Mouse (Mus musculus): ENCODE data around the gene Actg2. TPM values are rescaled to one million over a fixed set of nuclear protein-coding genes. Genes with fewer than 3 reads are reported as not detected.
A peak's percentile ranks its signal among the peaks of the same experiment; 100 is the strongest.
"Not testable (repeated sequence)": the region's sequence is repeated elsewhere in the genome, so short reads cannot be mapped to it uniquely, and the experiment has no call there.

Gene Actg2
- polyA plus RNA-seq (2014; fragmentation: Nextera tagmentation; extraction: Ambion mirVana), result 2.3 and 3.1 TPM in 2 replicates

DNA sequence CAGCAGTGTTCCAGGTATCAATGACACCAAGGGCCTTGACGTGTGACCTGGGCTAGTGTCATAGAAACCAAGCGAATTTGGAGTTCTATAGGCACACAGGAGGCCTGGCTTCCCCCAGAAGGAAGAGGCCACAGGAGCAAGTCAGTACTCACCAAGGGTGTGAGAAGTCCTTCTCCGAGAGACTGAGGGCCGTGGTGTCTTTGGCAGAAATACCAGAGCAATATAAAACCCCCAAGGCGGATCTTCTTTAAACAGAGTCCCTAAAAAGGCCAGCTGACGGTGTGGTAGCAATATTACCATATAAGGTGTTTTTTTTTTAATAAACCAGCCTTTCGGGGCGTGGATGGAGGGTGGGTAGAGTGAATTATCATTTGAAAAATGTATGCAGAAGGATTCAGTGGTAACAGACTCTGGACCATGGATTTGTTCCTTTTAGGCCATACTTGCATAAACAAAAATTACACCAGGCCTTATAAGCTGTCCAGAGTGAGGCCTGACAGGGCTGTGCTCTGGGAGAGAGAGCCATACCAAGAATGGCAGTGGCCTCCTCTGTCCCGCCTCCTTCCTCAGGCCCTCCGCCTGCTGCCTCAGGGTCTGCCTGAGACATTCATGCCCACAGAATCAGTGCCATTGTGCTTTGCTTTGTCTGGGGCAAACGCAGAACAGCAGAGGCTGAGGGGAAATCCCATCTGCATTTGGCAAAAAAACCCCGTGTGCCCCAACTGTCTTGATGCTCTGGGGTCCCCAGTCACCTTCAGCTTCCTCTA lies at the start of gene Actg2:
TSS of gene Actg2 (minus strand) at position 238 of the 767 bp plus-strand sequence.
- Histone ChIP-seq H3K4me3 (ENCODE audit: low read depth, low read length) (no peak within 1 kb of the TSS), H3K27me3 (ENCODE audit: control insufficient read depth, insufficient read depth, low read length) (no peaks in the 10 kb centered on the region), H3K9me3 (ENCODE audit: control insufficient read depth, low read length) (no peaks in the 10 kb centered on the region), H3K9ac (ENCODE audit: low read length) (peak within 1 kb of the TSS; percentile 21; the same call in 1 of the 2 replicates), H3K4me2 (ENCODE audit: low read depth, low read length, severe bottlenecking) (no peak within 1 kb of the TSS), H3K4me1 (replicated peaks; ENCODE audit: control insufficient read depth, insufficient read depth, low read length) (no peaks in the 10 kb centered on the region), H3K27ac (ENCODE audit: low read depth, low read length) (no peak within 1 kb of the TSS), H3K36me3 (ENCODE audit: control insufficient read depth, insufficient read depth, low read length) (no peaks in the 10 kb centered on the region)
- no peak for ATAC-seq (replicated peaks; ENCODE audit: low FRiP score)
- DNase-seq (ENCODE audit: low spot score), result no peak
- 63% methylated on average over 12 of the region's 12 CpGs for WGBS

DNA sequence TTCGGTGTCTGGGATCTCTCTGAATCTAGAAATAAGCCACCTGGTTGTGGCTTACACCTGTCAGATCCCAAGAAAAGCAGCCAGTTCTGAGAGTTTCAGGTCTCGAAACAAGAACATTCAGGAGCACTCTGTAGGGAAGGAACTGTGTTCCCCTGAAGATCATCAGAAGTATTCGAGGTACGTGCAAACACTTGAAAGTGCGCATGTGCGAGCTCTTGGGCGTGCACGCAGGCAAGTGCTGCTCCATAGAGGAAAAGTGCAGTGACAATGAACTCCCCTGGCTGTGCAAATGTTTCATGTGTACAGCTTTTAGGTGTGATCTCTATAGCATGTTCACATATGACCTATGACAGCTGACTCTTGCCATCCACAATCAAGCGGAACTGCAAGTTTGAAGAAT lies 49.3 kb upstream of the Actg2 start:
- H3K27ac ChIP-seq (ENCODE audit: low read depth, low read length); H3K9me3 ChIP-seq (ENCODE audit: control insufficient read depth, low read length); ATAC-seq (replicated peaks; ENCODE audit: low FRiP score); DNase-seq (ENCODE audit: low spot score); H3K27me3 ChIP-seq (ENCODE audit: control insufficient read depth, insufficient read depth, low read length); H3K4me2 ChIP-seq (ENCODE audit: low read depth, low read length, severe bottlenecking); H3K4me3 ChIP-seq (ENCODE audit: low read depth, low read length); H3K9ac ChIP-seq (ENCODE audit: low read length); H3K36me3 ChIP-seq (ENCODE audit: control insufficient read depth, insufficient read depth, low read length); H3K4me1 ChIP-seq (replicated peaks; ENCODE audit: control insufficient read depth, insufficient read depth, low read length): not testable (repeated sequence)
- WGBS, result 91% methylated on average over 9 of the region's 9 CpGs

DNA sequence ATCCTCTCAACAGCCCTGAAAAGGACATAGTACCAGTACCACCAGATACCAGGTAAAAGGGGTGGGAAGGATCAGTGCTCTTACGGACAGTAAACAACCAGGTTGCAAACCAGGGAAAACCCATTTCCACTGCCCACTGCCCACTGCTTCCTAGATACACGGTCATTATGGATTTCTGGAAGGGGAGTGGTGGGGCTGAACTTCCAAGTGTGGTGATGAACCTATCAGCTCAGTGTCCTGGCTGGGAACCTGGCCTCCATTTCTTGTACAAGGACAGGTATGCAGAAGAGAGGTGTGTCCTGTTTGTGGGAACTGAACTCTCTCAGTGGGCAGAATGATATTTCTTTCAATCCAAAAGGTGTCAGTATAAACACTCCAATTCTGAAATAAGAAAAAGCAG lies 47.5 kb upstream of the Actg2 start:
- Histone ChIP-seq H3K27me3 (ENCODE audit: control insufficient read depth, insufficient read depth, low read length) (0 out of 2 replicates have a peak, but pooled peaks cover 2% of the 10 kb centered on the region), H3K36me3 (ENCODE audit: control insufficient read depth, insufficient read depth, low read length) (no peaks in the 10 kb centered on the region), H3K9me3 (ENCODE audit: control insufficient read depth, low read length) (no peaks in the 10 kb centered on the region), H3K9ac (ENCODE audit: low read length) (no peak overlapping the region), H3K27ac (ENCODE audit: low read depth, low read length) (no peak overlapping the region), H3K4me1 (replicated peaks; ENCODE audit: control insufficient read depth, insufficient read depth, low read length) (no peaks in the 10 kb centered on the region), H3K4me3 (ENCODE audit: low read depth, low read length) (no peak overlapping the region), H3K4me2 (ENCODE audit: low read depth, low read length, severe bottlenecking) (no peak overlapping the region)
- DNase-seq (ENCODE audit: low spot score) (no peak), ATAC-seq (replicated peaks; ENCODE audit: low FRiP score) (no peak)
- 74% methylated on average over 2 of the region's 2 CpGs for WGBS

DNA sequence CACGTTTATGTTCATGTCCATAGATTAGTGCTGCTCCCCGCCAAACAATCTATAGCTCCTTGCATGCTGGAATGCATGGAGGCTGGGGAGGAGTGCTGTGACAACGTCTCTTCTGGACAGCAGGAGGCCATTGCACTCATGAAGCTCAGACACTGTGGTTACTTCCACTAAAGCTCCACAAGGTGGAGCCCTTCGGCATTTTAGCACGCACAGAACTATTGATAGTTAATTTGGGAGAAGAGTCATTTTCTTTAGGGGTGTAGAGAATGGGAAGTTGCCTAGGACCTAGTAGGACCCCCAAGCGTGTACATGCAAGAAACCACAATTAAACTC lies 46.8 kb upstream of the Actg2 start:
- peak; percentile 59 for DNase-seq (ENCODE audit: low spot score)
- no peak overlapping the region; the same call in 1 of the 2 replicates for H3K4me3 ChIP-seq (ENCODE audit: low read depth, low read length)
- WGBS, result 2% methylated on average over 6 of the region's 6 CpGs
- H3K27me3 ChIP-seq (ENCODE audit: control insufficient read depth, insufficient read depth, low read length), result 0 out of 2 replicates have a peak, but pooled peaks cover 2% of the 10 kb centered on the region
- peak overlapping the region; percentile 32; the same call in 1 of the 2 replicates for H3K4me2 ChIP-seq (ENCODE audit: low read depth, low read length, severe bottlenecking)
- no peaks in the 10 kb centered on the region for H3K4me1 ChIP-seq (replicated peaks; ENCODE audit: control insufficient read depth, insufficient read depth, low read length)
- H3K9ac ChIP-seq (ENCODE audit: low read length), result no peak overlapping the region
- peak; percentile 51; the same call in 1 of the 2 replicates for ATAC-seq (replicated peaks; ENCODE audit: low FRiP score)
- no peaks in the 10 kb centered on the region for H3K36me3 ChIP-seq (ENCODE audit: control insufficient read depth, insufficient read depth, low read length)
- H3K9me3 ChIP-seq (ENCODE audit: control insufficient read depth, low read length), result no peaks in the 10 kb centered on the region
- H3K27ac ChIP-seq (ENCODE audit: low read depth, low read length), result no peak overlapping the region

DNA sequence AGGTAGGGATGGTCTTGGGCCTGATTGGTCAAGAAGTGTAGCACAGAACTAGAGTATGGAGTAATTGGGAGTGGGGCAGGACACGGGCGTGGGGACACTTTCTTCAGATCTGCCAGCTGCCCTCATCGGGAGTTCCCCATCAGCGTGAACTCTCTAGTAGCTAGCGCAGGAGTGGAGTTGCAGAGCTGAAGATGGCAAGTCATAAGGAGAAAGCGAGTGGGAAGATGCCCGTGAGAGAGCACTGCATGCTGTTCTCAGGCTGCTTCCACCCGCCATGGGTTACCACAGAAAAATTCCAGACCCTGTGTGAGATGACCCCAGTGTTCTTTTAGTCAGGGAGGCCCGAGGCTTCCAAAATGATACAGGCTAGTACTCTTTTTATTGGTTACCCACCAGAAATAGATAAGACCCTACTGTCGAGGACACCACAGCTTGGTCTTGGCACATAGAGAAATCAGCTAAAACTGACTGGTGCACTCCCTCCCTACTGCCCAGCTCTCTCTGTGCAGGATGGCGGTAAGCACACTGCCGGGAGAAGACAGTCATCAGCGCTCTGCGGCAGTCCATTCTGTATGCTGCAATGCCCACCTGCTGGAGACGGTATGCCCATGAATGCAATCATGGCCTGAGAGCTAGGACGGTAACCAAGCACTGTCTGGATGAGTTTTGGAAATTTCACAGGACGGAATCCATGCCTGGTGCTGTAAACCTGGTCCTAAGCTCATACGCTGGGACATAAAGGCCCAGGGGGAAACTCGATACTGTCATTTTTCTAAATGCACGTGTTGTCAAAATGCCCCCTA lies 46.3 kb upstream of the Actg2 start:
- ATAC-seq (replicated peaks; ENCODE audit: low FRiP score) (no peak), DNase-seq (ENCODE audit: low spot score) (peak; percentile 48)
- Histone ChIP-seq H3K4me3 (ENCODE audit: low read depth, low read length) (no peak overlapping the region; the same call in 1 of the 2 replicates), H3K9me3 (ENCODE audit: control insufficient read depth, low read length) (no peaks in the 10 kb centered on the region), H3K4me1 (replicated peaks; ENCODE audit: control insufficient read depth, insufficient read depth, low read length) (no peaks in the 10 kb centered on the region), H3K27me3 (ENCODE audit: control insufficient read depth, insufficient read depth, low read length) (0 out of 2 replicates have a peak, but pooled peaks cover 2% of the 10 kb centered on the region), H3K9ac (ENCODE audit: low read length) (no peak overlapping the region), H3K4me2 (ENCODE audit: low read depth, low read length, severe bottlenecking) (peak overlapping the region; percentile 32; the same call in 1 of the 2 replicates), H3K27ac (ENCODE audit: low read depth, low read length) (no peak overlapping the region), H3K36me3 (ENCODE audit: control insufficient read depth, insufficient read depth, low read length) (no peaks in the 10 kb centered on the region)
- 42% methylated on average over 20 of the region's 20 CpGs for WGBS

DNA sequence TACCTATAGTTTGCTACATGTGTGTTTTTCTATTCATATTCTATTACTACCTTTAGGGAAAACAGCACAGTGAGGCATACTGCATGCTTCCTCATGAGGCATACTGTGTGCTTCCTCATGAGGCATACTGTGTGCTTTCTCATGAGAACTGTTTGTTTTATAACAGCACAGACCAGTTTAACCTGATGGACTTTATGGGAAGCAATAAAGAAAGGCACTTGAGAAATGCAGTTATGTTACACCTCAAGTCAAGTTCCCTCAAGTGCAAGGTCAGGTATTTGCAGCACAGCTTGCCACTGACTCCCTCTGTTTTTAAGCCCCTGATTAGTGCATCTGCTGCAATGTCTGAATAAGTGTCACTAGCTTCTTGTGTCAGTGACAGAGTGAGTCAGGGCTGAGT lies 41.5 kb upstream of the Actg2 start:
- Histone ChIP-seq H3K27me3 (ENCODE audit: control insufficient read depth, insufficient read depth, low read length) (peaks cover 2% of the 10 kb centered on the region; the same call in 1 of the 2 replicates), H3K9ac (ENCODE audit: low read length) (no peak overlapping the region), H3K4me2 (ENCODE audit: low read depth, low read length, severe bottlenecking) (no peak overlapping the region), H3K9me3 (ENCODE audit: control insufficient read depth, low read length) (no peaks in the 10 kb centered on the region), H3K27ac (ENCODE audit: low read depth, low read length) (no peak overlapping the region), H3K4me1 (replicated peaks; ENCODE audit: control insufficient read depth, insufficient read depth, low read length) (no peaks in the 10 kb centered on the region), H3K4me3 (ENCODE audit: low read depth, low read length) (no peak overlapping the region), H3K36me3 (ENCODE audit: control insufficient read depth, insufficient read depth, low read length) (no peaks in the 10 kb centered on the region)
- peak; percentile 18 for DNase-seq (ENCODE audit: low spot score)
- ATAC-seq (replicated peaks; ENCODE audit: low FRiP score), result no peak

DNA sequence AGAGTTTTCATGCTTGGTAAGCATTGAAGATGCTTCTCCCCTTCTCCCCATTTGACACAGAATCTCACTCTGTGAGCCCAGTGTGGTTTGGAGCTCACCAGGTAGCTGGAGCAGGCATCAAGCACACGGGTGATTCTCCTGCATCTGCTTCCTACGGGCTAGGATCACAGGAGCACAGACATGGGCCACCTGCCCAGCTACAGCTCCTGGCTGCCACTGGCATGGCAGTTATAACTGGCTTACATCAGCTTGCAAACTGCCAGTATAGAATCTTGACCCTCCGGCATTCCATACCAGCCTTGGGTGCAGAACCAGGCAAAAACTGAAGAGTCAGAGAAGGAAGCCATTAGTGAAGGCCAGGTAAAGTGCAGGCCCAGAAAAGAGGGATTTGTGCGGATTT lies 39.5 kb upstream of the Actg2 start:
- Histone ChIP-seq H3K4me2 (ENCODE audit: low read depth, low read length, severe bottlenecking) (no peak overlapping the region), H3K9ac (ENCODE audit: low read length) (no peak overlapping the region), H3K36me3 (ENCODE audit: control insufficient read depth, insufficient read depth, low read length) (no peaks in the 10 kb centered on the region), H3K9me3 (ENCODE audit: control insufficient read depth, low read length) (no peaks in the 10 kb centered on the region), H3K27me3 (ENCODE audit: control insufficient read depth, insufficient read depth, low read length) (no peaks in the 10 kb centered on the region; the same call in 1 of the 2 replicates), H3K27ac (ENCODE audit: low read depth, low read length) (no peak overlapping the region), H3K4me3 (ENCODE audit: low read depth, low read length) (no peak overlapping the region), H3K4me1 (replicated peaks; ENCODE audit: control insufficient read depth, insufficient read depth, low read length) (peaks cover 7% of the 10 kb centered on the region; the same call in 1 of the 2 replicates)
- DNase-seq (ENCODE audit: low spot score) (peak; percentile 42), ATAC-seq (replicated peaks; ENCODE audit: low FRiP score) (no peak)
- WGBS, result 81% methylated on average over 4 of the region's 4 CpGs

DNA sequence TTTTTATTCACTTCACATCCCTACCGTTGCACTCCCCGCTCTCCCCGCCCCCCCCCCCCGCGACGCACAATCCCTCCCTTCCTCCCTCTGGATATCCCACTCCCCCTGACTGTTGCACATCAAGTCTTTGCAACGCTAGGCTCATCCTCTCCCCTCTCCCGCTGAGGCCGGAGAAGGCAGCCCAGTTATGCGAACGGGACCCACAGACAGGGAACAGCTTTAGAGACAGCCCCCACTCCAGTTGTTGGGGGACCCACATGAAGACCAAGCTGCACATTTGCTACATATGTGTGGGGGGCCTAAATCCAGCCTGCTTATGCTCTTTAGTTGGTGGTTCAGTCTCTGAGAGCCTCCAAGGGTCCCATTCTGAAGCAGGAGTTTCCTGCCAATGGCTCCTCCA lies 36.6 kb upstream of the Actg2 start, which contains the start of gene Stambp:
TSS of gene Stambp (minus strand) at position 59 of the 400 bp plus-strand sequence.
- WGBS, result 0% methylated on average over 10 of the region's 11 CpGs
- Histone ChIP-seq H3K9me3 (ENCODE audit: control insufficient read depth, low read length) (no peaks in the 10 kb centered on the region), H3K36me3 (ENCODE audit: control insufficient read depth, insufficient read depth, low read length) (no peaks in the 10 kb centered on the region), H3K4me2 (ENCODE audit: low read depth, low read length, severe bottlenecking) (peak within 1 kb of the TSS; percentile 90), H3K4me1 (replicated peaks; ENCODE audit: control insufficient read depth, insufficient read depth, low read length) (peaks cover 7% of the 10 kb centered on the region; the same call in 1 of the 2 replicates), H3K27ac (ENCODE audit: low read depth, low read length) (peak within 1 kb of the TSS; percentile 46; the same call in 1 of the 2 replicates), H3K4me3 (ENCODE audit: low read depth, low read length) (peak within 1 kb of the TSS; percentile 75), H3K9ac (ENCODE audit: low read length) (peak within 1 kb of the TSS; percentile 73), H3K27me3 (ENCODE audit: control insufficient read depth, insufficient read depth, low read length) (no peaks in the 10 kb centered on the region; the same call in 1 of the 2 replicates)
- ATAC-seq (replicated peaks; ENCODE audit: low FRiP score) (peak; percentile 74), DNase-seq (ENCODE audit: low spot score) (peak; percentile 66)

Measured in forebrain, embryonic 11.5 days (tissue).